Mouse (Mus musculus) gastrocnemius, postnatal 25 days (tissue): ENCODE measurements around the gene Cyp2r1. TPM values are rescaled to one million over a fixed set of nuclear protein-coding genes. Genes with fewer than 3 reads are reported as not detected.
"Not testable (repeated sequence)": the region's sequence is repeated elsewhere in the genome, so short reads cannot be mapped to it uniquely, and the experiment has no call there.

Source experiments
- DNase-seq: peaks from one replicate; pipeline ENCODE4 v3.0.0; 2022
- long read RNA-seq, 2 experiments: library from polyadenylated mRNA; stranded (forward); transcript quantifications; one replicate each; pipeline ENCODE4 v2.0.0; 2021
- total RNA-seq, 2 experiments: library from RNA; stranded (reverse); gene quantifications; 1 replicate in 1 of 2; 2 replicates in 1 of 2; pipeline ENCODE4 v1.2.3; 2021

Cyp2r1 gene
- under 1 TPM; 0.16 to 0.33 TPM for total RNA-seq
- long read RNA-seq, experiment 1 = 0 reads
- long read RNA-seq, experiment 2 = 0 reads

GRCm38 (mm10) chr7:114562531-114563241 lies at the start of gene Cyp2r1:
TSS of gene Cyp2r1 (minus strand) at chr7:114562972.
- peak; percentile 89 for DNase-seq

- DNase-seq = not testable (repeated sequence)
Observed at GRCm38 (mm10) chr7:114594391-114594790, 31.6 kb upstream of the Cyp2r1 start.

GRCm38 (mm10) chr7:114582441-114582840 lies 19.7 kb upstream of the Cyp2r1 start:
- DNase-seq = no peak

GRCm38 (mm10) chr7:114581200-114581599 lies 18.4 kb upstream of the Cyp2r1 start:
- no peak for DNase-seq

- DNase-seq = no peak
Observed at GRCm38 (mm10) chr7:114580426-114580825, 17.7 kb upstream of the Cyp2r1 start.

GRCm38 (mm10) chr7:114577665-114578064 lies 14.9 kb upstream of the Cyp2r1 start:
- no peak for DNase-seq

- DNase-seq = no peak
Observed at GRCm38 (mm10) chr7:114576931-114577330, 14.2 kb upstream of the Cyp2r1 start.

GRCm38 (mm10) chr7:114573866-114574265 lies 11.1 kb upstream of the Cyp2r1 start:
- DNase-seq = not testable (repeated sequence)

- DNase-seq = no peak
Observed at GRCm38 (mm10) chr7:114536179-114536578, 26.6 kb downstream of the Cyp2r1 start.

GRCm38 (mm10) chr7:114526245-114526644 lies 36.5 kb downstream of the Cyp2r1 start:
- no peak for DNase-seq

GRCm38 (mm10) chr7:114520122-114520521 lies 42.6 kb downstream of the Cyp2r1 start:
- DNase-seq = no peak

- DNase-seq = no peak
Observed at GRCm38 (mm10) chr7:114508879-114509278, 53.9 kb downstream of the Cyp2r1 start.

Other genes starting within 250 kb of the Cyp2r1 start
- gene Pde3b, start 147.7 kb downstream of the Cyp2r1 start, total RNA-seq = 1 to 10 TPM; 3.5 to 6.5 TPM
- gene Calca, start 73.4 kb upstream of the Cyp2r1 start, total RNA-seq = not detected
- gene Calcb, start 155.7 kb upstream of the Cyp2r1 start, total RNA-seq = not detected
- gene Insc, start 180.7 kb upstream of the Cyp2r1 start, total RNA-seq = 1 to 10 TPM; 2.3 to 2.7 TPM